Mouse (Mus musculus) CH12.LX (cell line): ENCODE data around the gene Pitpnm3. TPM values are rescaled to one million over a fixed set of nuclear protein-coding genes. Genes with fewer than 3 reads are reported as not detected.

Source experiments
- DNase-seq: peaks from one replicate; pipeline ENCODE4 v3.0.0-alpha.2; 2013; ENCODE audit errors: extremely low read depth
- H3K27ac ChIP-seq: 2 replicates; pipeline ENCODE4 v1.5.1; 2012; ENCODE audit warnings: low read depth, mild to moderate bottlenecking, control low read depth, moderate library complexity; ENCODE audit not compliant: insufficient read depth
- H3K27me3 ChIP-seq: replicated peaks from 2 replicates; pipeline ENCODE3; 2012; ENCODE audit warnings: inconsistent platforms
- H3K36me3 ChIP-seq, 2 experiments: replicated peaks in 1 of 2; 2 replicates each; pipeline versions ENCODE3 to v1.6.1; 2012; ENCODE audit warnings: inconsistent platforms in 1 of 2, low read length in 1 of 2, mild to moderate bottlenecking in 1 of 2, mixed read lengths in 1 of 2, moderate library complexity in 1 of 2; ENCODE audit not compliant: control insufficient read depth in 1 of 2, insufficient read depth in 1 of 2
- H3K4me1 ChIP-seq, 2 experiments: 2 replicates each; pipeline ENCODE4 v1.6.1; 2012; ENCODE audit warnings: inconsistent platforms in 1 of 2, moderate library complexity in 1 of 2; ENCODE audit not compliant: insufficient read depth in 2 of 2, control insufficient read depth in 1 of 2
- H3K4me2 ChIP-seq: 2 replicates; pipeline ENCODE4 v1.6.1; 2012; ENCODE audit warnings: low read depth, mild to moderate bottlenecking, control low read depth; ENCODE audit not compliant: poor library complexity, insufficient read depth, severe bottlenecking
- H3K4me3 ChIP-seq, 3 experiments: fragments of 150-350 bp in 1 of 3; sonication (generic) in 1 of 3; replicated peaks in 1 of 3; 2 replicates each; pipeline versions ENCODE3 to v1.5.1; 2011 to 2012; ENCODE audit warnings: low read depth in 2 of 3, low read length in 2 of 3, mild to moderate bottlenecking in 2 of 3, moderate library complexity in 2 of 3, control low read depth in 1 of 3, improper control_type of control experiment in 1 of 3, inconsistent platforms in 1 of 3, mixed read lengths in 1 of 3; ENCODE audit not compliant: poor library complexity in 1 of 3
- H3K79me2 ChIP-seq: replicated peaks from 2 replicates; pipeline ENCODE4 v1.6.1; 2012; ENCODE audit warnings: mild to moderate bottlenecking, moderate library complexity; ENCODE audit not compliant: control insufficient read depth, poor library complexity, insufficient read depth, severe bottlenecking; ENCODE audit errors: extremely low read depth
- H3K9ac ChIP-seq: 2 replicates; pipeline ENCODE4 v1.6.1; 2012; ENCODE audit warnings: low read depth, mild to moderate bottlenecking, control low read depth, moderate library complexity; ENCODE audit not compliant: insufficient read depth
- H3K9me3 ChIP-seq: replicated peaks from 2 replicates; pipeline ENCODE3; 2012; ENCODE audit warnings: low read length, inconsistent platforms, mixed read lengths
- BHLHE40 ChIP-seq: IDR thresholded peaks from 2 replicates; pipeline ENCODE4 v1.6.1; 2011; ENCODE audit warnings: mild to moderate bottlenecking, low read depth, low read length, improper control_type of control experiment
- CTCF ChIP-seq, 2 experiments: IDR thresholded peaks in 1 of 2; conservative IDR thresholded peaks in 1 of 2; 2 replicates each; pipeline ENCODE4 v1.5.1; 2011 to 2012; ENCODE audit warnings: low read depth in 2 of 2, low read length in 2 of 2, improper control_type of control experiment in 1 of 2, inconsistent platforms in 1 of 2, mild to moderate bottlenecking in 1 of 2, moderate library complexity in 1 of 2
- EP300 ChIP-seq: IDR thresholded peaks from 2 replicates; pipeline ENCODE4 v1.6.1; 2011; ENCODE audit warnings: low read length, improper control_type of control experiment
- JUN ChIP-seq: IDR thresholded peaks from 2 replicates; pipeline ENCODE4 v1.6.1; 2011; ENCODE audit warnings: low read depth, mild to moderate bottlenecking, low read length, improper control_type of control experiment, moderate library complexity; ENCODE audit not compliant: insufficient read depth
- JUND ChIP-seq: conservative IDR thresholded peaks from 2 replicates; pipeline ENCODE4 v1.6.1; 2011; ENCODE audit warnings: low read depth, low read length, improper control_type of control experiment
- MAFK ChIP-seq: IDR thresholded peaks from 2 replicates; pipeline ENCODE4 v1.6.1; 2011; ENCODE audit warnings: low read length, improper control_type of control experiment; ENCODE audit not compliant: insufficient replicate concordance
- MAX ChIP-seq: IDR thresholded peaks from 2 replicates; pipeline ENCODE4 v1.6.1; 2011; ENCODE audit warnings: low read length, improper control_type of control experiment
- NELFE ChIP-seq: IDR thresholded peaks from 2 replicates; pipeline ENCODE4 v1.6.1; 2011; ENCODE audit warnings: low read depth, low read length, improper control_type of control experiment
- NRF1 ChIP-seq: IDR thresholded peaks from 2 replicates; pipeline ENCODE4 v1.6.1; 2014; ENCODE audit warnings: low read depth, mild to moderate bottlenecking, inconsistent platforms, low read length, improper control_type of control experiment, moderate library complexity
- RAD21 ChIP-seq: IDR thresholded peaks from 2 replicates; pipeline ENCODE4 v1.6.1; 2011; ENCODE audit warnings: low read depth, mild to moderate bottlenecking, low read length, improper control_type of control experiment, moderate library complexity
- RCOR1 ChIP-seq: conservative IDR thresholded peaks from 2 replicates; pipeline ENCODE4 v1.6.1; 2012; ENCODE audit warnings: low read depth, mild to moderate bottlenecking, inconsistent platforms, low read length, improper control_type of control experiment
- SIN3A ChIP-seq: IDR thresholded peaks from 2 replicates; pipeline ENCODE4 v1.6.1; 2012; ENCODE audit warnings: low read length, improper control_type of control experiment, inconsistent platforms
- TBP ChIP-seq: conservative IDR thresholded peaks from 2 replicates; pipeline ENCODE4 v1.6.1; 2011; ENCODE audit warnings: low read depth, low read length, improper control_type of control experiment
- ZC3H11A ChIP-seq: IDR thresholded peaks from 2 replicates; pipeline ENCODE4 v1.6.1; 2012; ENCODE audit warnings: low read depth, mild to moderate bottlenecking, inconsistent platforms, low read length, improper control_type of control experiment
- ZKSCAN1 ChIP-seq: IDR thresholded peaks from 2 replicates; pipeline ENCODE4 v1.6.1; 2012; ENCODE audit warnings: low read depth, inconsistent platforms, low read length, improper control_type of control experiment, borderline replicate concordance
- ZMIZ1 ChIP-seq: IDR thresholded peaks from 2 replicates; pipeline ENCODE4 v1.6.1; 2012; ENCODE audit warnings: low read depth, mild to moderate bottlenecking, inconsistent platforms, low read length, improper control_type of control experiment
- ZNF384 ChIP-seq: IDR thresholded peaks from 2 replicates; pipeline ENCODE4 v1.6.1; 2012; ENCODE audit warnings: low read depth, low read length, improper control_type of control experiment, inconsistent platforms
- dilution Hi-C: fragments of 300-500 bp; cut with MboI; formaldehyde crosslinking; loops from 2 replicates; pipeline ENCODE4 v1.14.3; 2020; ENCODE audit warnings: low sequenced_read_pairs; ENCODE audit not compliant: extremely low pct_unique_long_range_greater_than_20kb, extremely low pct_ligation_motif_present
- in situ Hi-C: fragments of 300-500 bp; cut with MboI; formaldehyde crosslinking; loops from 3 replicates; pipeline ENCODE4 v1.14.3; 2019; ENCODE audit warnings: low sequenced_read_pairs, low pct_ligation_motif_present, low pct_unique_long_range_greater_than_20kb, mixed read lengths
- polyA plus RNA-seq: library from polyadenylated mRNA; unstranded; fragments of >175 nt; gene quantifications from 2 replicates; pipeline ENCODE4 v1.2.1, GENCODE M21; 2012; ENCODE audit warnings: low read depth; ENCODE audit not compliant: insufficient read length
- total RNA-seq, 2 experiments: library from RNA; depleted of rRNA; stranded (reverse); fragments of 300-350 nt in 1 of 2; fragments of >200 nt in 1 of 2; gene quantifications; 2 replicates each; pipeline ENCODE4 v1.2.3; 2012 to 2014

Pitpnm3 gene
- total and polyA plus RNA-seq, 3 experiments, result 0.08 to 0.59 (median 0.31) TPM

- no peak overlapping the region for H3K4me3 ChIP-seq
- peaks cover 48% of the 10 kb centered on the region for H3K27me3 ChIP-seq
- no peaks in the 10 kb centered on the region for H3K36me3 ChIP-seq
- TF ChIP-seq NELFE (no peak), MAFK (no peak), JUND (no peak), ZMIZ1 (no peak), NRF1 (no peak), BHLHE40 (no peak), CTCF (conservative IDR thresholded peaks at IDR 0.05 in 1 of 2, IDR thresholded peaks at IDR 0.05 in 1 of 2; ENCODE audit: low read depth in 2 of 2, low read length in 2 of 2) (no peak), MAX (no peak), RCOR1 (no peak)
- DNase-seq, result no peak
- peaks cover 5 to 15% of the 10 kb centered on the region in 2 experiments for H3K4me1 ChIP-seq
- no peaks in the 10 kb centered on the region for H3K9me3 ChIP-seq
- in situ Hi-C loops (no loop called here), dilution Hi-C loops (no loop called here)
- no peak overlapping the region for H3K27ac ChIP-seq
- no peaks in the 10 kb centered on the region for H3K79me2 ChIP-seq
- no peak overlapping the region for H3K9ac ChIP-seq
- H3K4me2 ChIP-seq, result no peak overlapping the region
Observed at GRCm38 (mm10) chr11:72095994-72096393, 39.6 kb downstream of the Pitpnm3 start.

- TF ChIP-seq CTCF (conservative IDR thresholded peaks at IDR 0.05 in 1 of 2, IDR thresholded peaks at IDR 0.05 in 1 of 2; ENCODE audit: low read depth in 2 of 2, low read length in 2 of 2) (no peak), TBP (no peak), EP300 (no peak), ZNF384 (no peak), SIN3A (no peak), MAFK (no peak), ZC3H11A (no peak), RAD21 (no peak), JUN (no peak), ZKSCAN1 (no peak), NELFE (no peak)
- no peak for DNase-seq
- no peaks in the 10 kb centered on the region for H3K9me3 ChIP-seq
- H3K9ac ChIP-seq, result no peak overlapping the region
- H3K27ac ChIP-seq, result no peak overlapping the region
- no peak overlapping the region for H3K4me3 ChIP-seq
- peaks cover 5 to 15% of the 10 kb centered on the region in 2 experiments for H3K4me1 ChIP-seq
- no peaks in the 10 kb centered on the region for H3K36me3 ChIP-seq
- no peaks in the 10 kb centered on the region for H3K79me2 ChIP-seq
- H3K4me2 ChIP-seq, result no peak overlapping the region
- dilution Hi-C loops, result no loop called here
- peaks cover 45% of the 10 kb centered on the region for H3K27me3 ChIP-seq
- in situ Hi-C loops, result no loop called here
Observed at GRCm38 (mm10) chr11:72094442-72094841, 41.1 kb downstream of the Pitpnm3 start.
